Mouse (Mus musculus) erythroblast, embryonic 14.5 days (primary cell): ENCODE data around the gene Aoah. TPM values are rescaled to one million over a fixed set of nuclear protein-coding genes. Genes with fewer than 3 reads are reported as not detected.

Source experiments
- H3K27me3 ChIP-seq: 2 replicates; pipeline ENCODE4 v1.6.1; 2012; ENCODE audit warnings: inconsistent platforms; ENCODE audit not compliant: control insufficient read depth
- H3K36me3 ChIP-seq: 2 replicates; pipeline ENCODE4 v1.6.1; 2012; ENCODE audit warnings: mild to moderate bottlenecking, inconsistent platforms; ENCODE audit not compliant: control insufficient read depth
- H3K4me1 ChIP-seq: 2 replicates; pipeline ENCODE4 v1.6.1; 2012; ENCODE audit warnings: inconsistent platforms; ENCODE audit not compliant: control insufficient read depth
- H3K4me3 ChIP-seq: replicated peaks from 2 replicates; pipeline ENCODE3; 2012; ENCODE audit warnings: moderate library complexity, mild to moderate bottlenecking, inconsistent platforms
- H3K9me3 ChIP-seq: 2 replicates; pipeline ENCODE4 v1.6.1; 2012; ENCODE audit warnings: low read length, inconsistent platforms, mixed read lengths; ENCODE audit not compliant: control insufficient read depth
- GATA1 ChIP-seq: IDR thresholded peaks from 2 replicates; pipeline ENCODE4 v1.6.1; 2012; ENCODE audit warnings: low read length, inconsistent platforms, mixed read lengths
- TAL1 ChIP-seq: IDR thresholded peaks from 3 replicates; pipeline ENCODE4 v1.6.1; 2012; ENCODE audit warnings: low read length, inconsistent platforms, mixed read lengths
- polyA plus RNA-seq: library from polyadenylated mRNA; stranded (reverse); fragments of >175 nt; gene quantifications from 2 replicates; pipeline ENCODE4 v1.2.3, GENCODE M21; 2012

Gene Aoah
- polyA plus RNA-seq, 1 experiment = not detected

DNA sequence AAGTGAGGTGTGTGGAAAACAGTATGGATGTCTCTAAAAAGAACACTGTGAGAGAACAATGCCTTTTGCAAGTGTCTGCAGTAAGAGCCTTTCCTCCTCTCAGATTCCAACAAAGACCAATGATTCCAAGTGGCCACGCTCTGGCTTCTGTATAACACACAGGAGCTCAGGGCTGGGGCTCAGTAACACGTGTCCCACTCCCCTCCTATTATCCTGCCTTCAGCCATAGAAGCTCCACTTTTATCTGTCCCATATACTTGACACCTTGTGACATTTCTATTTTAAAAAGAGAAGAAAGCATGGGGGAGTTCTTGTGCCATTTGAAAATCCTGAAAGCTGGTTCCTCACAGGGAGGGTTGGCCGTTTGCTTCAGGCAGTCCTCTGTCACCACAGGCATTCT, 219.7 kb downstream of the Aoah start:
- Histone ChIP-seq H3K27me3 (no peaks in the 10 kb centered on the region), H3K4me1 (no peaks in the 10 kb centered on the region), H3K36me3 (no peaks in the 10 kb centered on the region), H3K9me3 (no peaks in the 10 kb centered on the region), H3K4me3 (no peak overlapping the region)
- TF ChIP-seq GATA1 (no peak), TAL1 (no peak)

DNA sequence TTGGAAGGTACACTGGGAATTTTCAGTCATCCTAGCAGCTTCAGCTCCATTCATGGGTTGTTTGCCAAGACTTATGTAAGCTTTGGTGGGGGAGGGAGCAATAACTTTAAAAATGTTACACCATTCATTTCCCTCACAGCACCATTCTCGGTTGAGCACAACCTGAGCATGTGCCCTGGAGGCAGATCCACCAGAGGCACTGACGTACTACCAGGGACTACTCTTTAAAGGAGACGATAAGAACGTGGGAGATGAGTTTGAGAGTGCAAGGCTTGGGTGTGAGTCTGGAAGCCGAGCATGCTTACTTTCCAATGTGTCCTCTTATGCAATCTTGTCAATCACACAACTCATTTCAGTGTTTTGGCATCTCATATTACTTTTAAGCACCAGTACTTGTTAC, 230.9 kb downstream of the Aoah start:
- TF ChIP-seq GATA1 (no peak), TAL1 (no peak)
- Histone ChIP-seq H3K4me1 (no peaks in the 10 kb centered on the region), H3K4me3 (no peak overlapping the region), H3K9me3 (no peaks in the 10 kb centered on the region), H3K27me3 (no peaks in the 10 kb centered on the region), H3K36me3 (no peaks in the 10 kb centered on the region)

DNA sequence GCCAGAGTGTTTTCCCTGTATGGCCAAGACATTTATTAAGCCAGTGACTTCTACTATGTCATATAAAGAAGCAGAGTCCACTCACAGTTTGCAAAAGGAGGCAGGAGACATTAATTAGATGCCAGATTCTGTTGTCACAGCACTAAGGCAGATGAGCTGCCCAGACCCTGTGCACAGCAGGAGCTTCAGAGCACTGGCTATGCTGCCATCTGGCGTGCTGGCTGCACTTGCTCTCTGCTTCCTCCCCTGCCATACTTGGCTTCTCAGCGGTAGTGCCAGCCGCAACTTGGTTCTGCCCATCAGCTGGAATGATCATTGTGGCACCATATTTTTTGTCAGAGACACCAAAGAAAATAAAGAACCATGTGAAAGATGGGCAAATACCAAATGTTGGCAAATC, 239.3 kb downstream of the Aoah start:
- no peak for TF ChIP-seq TAL1
- TF ChIP-seq GATA1 = no peak
- H3K4me1 ChIP-seq = no peaks in the 10 kb centered on the region
- H3K9me3 ChIP-seq = no peaks in the 10 kb centered on the region
- no peaks in the 10 kb centered on the region for H3K36me3 ChIP-seq
- H3K27me3 ChIP-seq = no peaks in the 10 kb centered on the region
- H3K4me3 ChIP-seq = no peak overlapping the region

DNA sequence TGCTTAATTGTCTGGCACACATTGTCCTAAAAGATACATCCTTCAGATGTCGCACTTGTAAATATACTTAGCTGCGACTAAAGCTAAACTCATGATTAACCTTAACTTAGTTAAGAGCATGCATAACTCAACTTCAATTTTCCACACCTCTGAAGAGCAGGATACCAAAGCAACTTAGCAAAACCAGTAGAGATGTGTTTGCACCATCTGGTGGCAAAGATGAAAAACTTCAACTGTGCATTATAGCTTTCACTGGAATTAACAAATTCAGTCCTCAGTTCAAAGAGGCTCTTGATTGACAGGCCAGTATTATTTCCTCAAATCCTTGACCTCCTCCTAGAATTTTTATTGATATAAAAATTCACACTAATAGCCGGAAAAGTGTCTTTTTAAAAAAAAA, 241.1 kb downstream of the Aoah start:
- H3K4me3 ChIP-seq = no peak overlapping the region
- no peaks in the 10 kb centered on the region for H3K27me3 ChIP-seq
- no peaks in the 10 kb centered on the region for H3K9me3 ChIP-seq
- no peaks in the 10 kb centered on the region for H3K36me3 ChIP-seq
- no peaks in the 10 kb centered on the region for H3K4me1 ChIP-seq
- no peak for TF ChIP-seq GATA1
- TF ChIP-seq TAL1 = no peak

DNA sequence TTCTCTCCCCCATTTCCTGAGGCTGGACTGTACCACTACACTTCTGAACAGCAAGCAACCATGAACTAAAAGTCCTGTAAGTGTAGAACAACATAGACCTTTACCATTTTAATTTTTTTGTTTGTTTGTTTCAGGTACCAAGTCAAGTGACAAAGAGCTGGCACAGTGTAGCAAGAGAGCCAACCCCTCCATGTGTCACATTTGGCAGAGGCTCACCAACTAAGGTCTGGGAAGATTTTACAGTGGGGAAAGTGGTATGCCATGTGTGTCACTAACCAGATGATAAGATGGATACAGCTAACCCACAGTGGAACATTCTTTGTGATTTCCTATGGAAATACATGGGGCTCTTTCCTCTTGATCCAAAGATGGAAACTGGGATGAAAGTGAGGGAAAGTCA, 242.1 kb downstream of the Aoah start:
- Histone ChIP-seq H3K4me3 (no peak overlapping the region), H3K27me3 (no peaks in the 10 kb centered on the region), H3K36me3 (no peaks in the 10 kb centered on the region), H3K4me1 (no peaks in the 10 kb centered on the region), H3K9me3 (no peaks in the 10 kb centered on the region)
- no peak for TF ChIP-seq GATA1
- no peak for TF ChIP-seq TAL1

DNA sequence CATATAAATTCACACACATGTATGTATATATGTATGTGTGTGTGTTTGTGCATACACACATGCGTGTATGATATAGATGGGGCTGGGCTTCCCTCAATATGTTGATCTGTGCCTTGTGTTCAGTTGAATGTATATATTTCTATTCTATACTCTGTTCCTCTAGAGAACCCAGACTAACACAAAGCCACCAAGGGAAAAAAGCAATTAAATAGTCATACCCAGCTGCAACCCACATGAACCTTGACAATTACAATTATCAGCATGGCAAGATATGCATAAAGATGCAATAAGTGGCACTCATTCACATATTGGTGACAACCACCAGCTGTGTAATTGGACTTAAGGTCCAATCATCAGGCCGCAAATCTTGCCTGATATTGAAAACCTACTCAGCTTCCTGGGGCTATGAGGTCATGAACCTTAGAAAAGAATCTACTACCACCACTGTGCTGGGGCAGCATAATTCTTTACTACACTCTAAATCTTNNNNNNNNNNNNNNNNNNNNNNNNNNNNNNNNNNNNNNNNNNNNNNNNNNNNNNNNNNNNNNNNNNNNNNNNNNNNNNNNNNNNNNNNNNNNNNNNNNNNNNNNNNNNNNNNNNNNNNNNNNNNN, 246.8 kb downstream of the Aoah start:
- Histone ChIP-seq H3K27me3 (no peaks in the 10 kb centered on the region), H3K4me3 (no peak overlapping the region), H3K36me3 (no peaks in the 10 kb centered on the region), H3K4me1 (no peaks in the 10 kb centered on the region), H3K9me3 (no peaks in the 10 kb centered on the region)
- TF ChIP-seq GATA1 (no peak), TAL1 (no peak)

DNA sequence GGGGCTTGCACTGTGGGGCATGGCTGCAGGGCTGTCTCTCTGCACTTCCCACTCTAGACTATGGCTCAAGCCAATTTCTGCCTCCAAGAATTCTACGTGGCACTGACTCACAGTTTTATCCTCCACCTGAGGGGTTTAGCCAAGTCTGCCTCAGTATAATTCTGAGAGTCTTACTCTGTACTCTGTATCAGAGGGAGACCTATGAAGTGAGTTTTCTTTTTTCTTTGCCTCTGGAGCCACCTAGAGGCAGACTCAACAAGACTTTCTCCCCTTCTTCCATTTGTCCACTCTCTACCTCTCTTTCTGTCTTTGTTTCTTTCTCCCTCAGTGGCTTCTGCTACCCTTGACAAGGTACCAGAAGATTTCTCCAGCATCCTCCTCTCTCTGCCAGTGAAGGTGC, 256.2 kb downstream of the Aoah start:
- H3K4me3 ChIP-seq = no peak overlapping the region
- no peaks in the 10 kb centered on the region for H3K4me1 ChIP-seq
- H3K27me3 ChIP-seq = no peaks in the 10 kb centered on the region
- TF ChIP-seq TAL1 = no peak
- TF ChIP-seq GATA1 = no peak
- H3K9me3 ChIP-seq = no peaks in the 10 kb centered on the region
- no peaks in the 10 kb centered on the region for H3K36me3 ChIP-seq

DNA sequence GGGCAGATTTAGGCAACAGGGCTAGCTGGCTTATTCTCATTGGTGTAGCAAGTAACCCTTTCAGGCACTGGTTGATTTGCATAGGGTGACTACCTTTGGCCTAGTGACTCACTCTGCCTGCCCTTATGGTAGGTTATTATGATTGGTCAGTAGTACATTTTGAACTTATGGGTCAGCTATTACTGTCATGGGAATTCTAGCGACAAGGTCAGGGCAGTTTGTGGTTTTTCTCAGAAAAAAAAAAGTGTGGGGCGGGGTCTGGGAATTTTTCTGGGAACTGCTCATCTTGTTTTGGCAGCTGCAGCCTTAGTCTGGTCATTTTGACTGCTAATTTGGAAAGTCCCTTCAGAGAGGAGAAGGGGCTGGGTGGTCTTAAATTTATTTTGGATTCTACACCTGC, 272.1 kb downstream of the Aoah start:
- no peaks in the 10 kb centered on the region; the same call in 1 of the 2 replicates for H3K9me3 ChIP-seq

DNA sequence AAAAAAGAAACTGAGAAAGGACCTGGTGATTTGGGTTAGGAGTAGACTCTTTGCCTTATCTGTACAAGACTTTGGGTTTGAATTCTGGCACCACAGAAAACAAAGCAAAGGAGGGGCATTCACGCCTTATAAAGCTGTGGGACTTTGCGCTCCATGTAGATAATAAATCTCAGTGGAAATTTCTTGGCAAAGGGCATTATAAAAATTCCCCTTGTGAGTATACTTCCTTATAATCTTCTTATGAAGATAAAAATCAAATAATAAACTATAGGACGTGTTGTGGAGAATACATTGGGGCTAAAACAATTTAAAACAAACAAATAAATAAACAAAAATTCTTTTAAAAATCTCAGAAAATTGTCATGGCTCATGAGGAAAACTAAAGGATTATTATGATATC, 280.9 kb downstream of the Aoah start, which contains the start of gene Olfr1370:
Gene Olfr1370, minus strand, starts transcription at position 101 of the 400 bp plus-strand sequence.
- H3K36me3 ChIP-seq = no peaks in the 10 kb centered on the region
- H3K4me1 ChIP-seq = no peaks in the 10 kb centered on the region
- no peaks in the 10 kb centered on the region for H3K27me3 ChIP-seq
- TF ChIP-seq TAL1 (no peak), GATA1 (no peak)
- no peak within 1 kb of the TSS for H3K4me3 ChIP-seq
- H3K9me3 ChIP-seq = no peaks in the 10 kb centered on the region

More for the DNA sequence above, 272.1 kb downstream of the Aoah start:
- Histone ChIP-seq H3K36me3 (no peaks in the 10 kb centered on the region), H3K27me3 (no peaks in the 10 kb centered on the region), H3K4me1 (no peaks in the 10 kb centered on the region), H3K4me3 (no peak overlapping the region)
- TF ChIP-seq GATA1 (no peak), TAL1 (no peak)

DNA sequence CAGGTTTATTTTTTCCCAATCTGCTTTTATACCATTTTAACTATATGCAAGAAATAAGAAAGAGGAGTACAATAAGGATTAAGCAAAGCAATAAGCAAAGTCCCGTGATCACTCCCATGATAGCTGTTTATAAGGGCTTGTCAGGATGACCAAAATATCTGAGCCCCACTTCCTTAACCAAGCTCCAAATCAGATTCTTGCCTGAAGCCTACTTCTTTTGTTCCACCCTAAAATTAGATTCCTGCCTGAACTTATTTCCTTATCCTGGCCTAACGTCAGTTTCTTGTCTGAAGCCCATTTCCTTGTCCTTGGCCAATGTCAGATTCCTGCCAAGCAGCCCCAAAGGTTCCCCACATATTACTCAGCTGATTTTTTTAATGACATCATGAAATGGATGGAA, 288.8 kb downstream of the Aoah start:
- no peaks in the 10 kb centered on the region for H3K4me1 ChIP-seq
- no peaks in the 10 kb centered on the region for H3K36me3 ChIP-seq
- H3K4me3 ChIP-seq = no peak overlapping the region
- no peak for TF ChIP-seq TAL1
- no peak for TF ChIP-seq GATA1
- H3K27me3 ChIP-seq = no peaks in the 10 kb centered on the region
- no peaks in the 10 kb centered on the region for H3K9me3 ChIP-seq
